Mouse (Mus musculus) adrenal gland, postnatal 4 days (tissue): Measurements from ENCODE around the gene Mga. TPM values are rescaled to one million over a fixed set of nuclear protein-coding genes. Genes with fewer than 3 reads are reported as not detected.

Experiments
- DNase-seq, 2 experiments: peaks; one replicate each; pipeline ENCODE4 v3.0.0; 2021 to 2022; ENCODE audit warnings: low spot score in 2 of 2, mixed read lengths in 2 of 2
- long read RNA-seq, 2 experiments: library from polyadenylated mRNA; stranded (forward); transcript quantifications; one replicate each; pipeline ENCODE4 v2.0.0; 2021
- total RNA-seq, 2 experiments: library from RNA; stranded (reverse); gene quantifications; 2 replicates each; pipeline ENCODE4 v1.2.3; 2021

Mga gene
- 10 to 100 TPM; 56.9 to 58.7 TPM for total RNA-seq
- long read RNA-seq, experiment 1, partial matches to known transcripts = 0 of 5 reads
- long read RNA-seq, experiment 1, other reads (novel, unspliced or antisense) = 5 of 5 reads
- long read RNA-seq, experiment 2, partial matches to known transcripts = 1 of 2 reads
- long read RNA-seq, experiment 2, other reads (novel, unspliced or antisense) = 1 of 2 reads

GRCm38 (mm10) chr2:119897090-119897732, at the start of gene Mga:
Gene Mga, plus strand, starts transcription at chr2:119897228.
- DNase-seq = peak; percentile 87 to 93

- DNase-seq = no peak
These were observed 43.2 kb upstream of the Mga start for GRCm38 (mm10) chr2:119853811-119854210.

- DNase-seq = no peak
These were observed 41.6 kb upstream of the Mga start for GRCm38 (mm10) chr2:119855310-119855850.

GRCm38 (mm10) chr2:119857341-119857740, 39.7 kb upstream of the Mga start:
- DNase-seq = no peak

GRCm38 (mm10) chr2:119864484-119864883, 32.5 kb upstream of the Mga start:
- no peak for DNase-seq

GRCm38 (mm10) chr2:119872371-119873104, 24.5 kb upstream of the Mga start:
- peak; percentile 40 to 41 for DNase-seq

- DNase-seq = peak; percentile 50 to 66
These were observed 23.9 kb upstream of the Mga start for GRCm38 (mm10) chr2:119873105-119873464.

- DNase-seq = no peak
These were observed 21.0 kb upstream of the Mga start for GRCm38 (mm10) chr2:119875981-119876380.

GRCm38 (mm10) chr2:119887201-119887600, 9.8 kb upstream of the Mga start:
- no peak for DNase-seq

GRCm38 (mm10) chr2:119896553-119897089, 407 bp upstream of the Mga start:
- DNase-seq = no peak

- DNase-seq = peak; percentile 8 to 44
These were observed 1.1 kb downstream of the Mga start for GRCm38 (mm10) chr2:119898141-119898594.

- no peak for DNase-seq
These were observed 19.0 kb downstream of the Mga start for GRCm38 (mm10) chr2:119916007-119916406.

- no peak for DNase-seq
These were observed 20.8 kb downstream of the Mga start for GRCm38 (mm10) chr2:119917631-119918369.

- no peak for DNase-seq
These were observed 73.5 kb downstream of the Mga start for GRCm38 (mm10) chr2:119970571-119970970.

- no peak for DNase-seq
These were observed 74.3 kb downstream of the Mga start for GRCm38 (mm10) chr2:119971316-119971715.

GRCm38 (mm10) chr2:119971837-119972536, 75.0 kb downstream of the Mga start:
- DNase-seq = peak; percentile 81 to 89

- no peak for DNase-seq
These were observed 75.5 kb downstream of the Mga start, which contains the start of gene Mapkbp1 for GRCm38 (mm10) chr2:119972537-119972879. Gene Mapkbp1, plus strand, starts transcription at chr2:119972699.

GRCm38 (mm10) chr2:119980343-119980986, 83.4 kb downstream of the Mga start:
- DNase-seq = no peak

GRCm38 (mm10) chr2:119981631-119982030, 84.6 kb downstream of the Mga start:
- DNase-seq = no peak

GRCm38 (mm10) chr2:119985871-119986270, 88.8 kb downstream of the Mga start:
- DNase-seq = no peak
